Mouse (Mus musculus) olfactory bulb, adult 2 months (tissue): ENCODE results near the gene Pde3a.

Experiments used
- CTCF ChIP-seq: fragments of 200-500 bp; IDR thresholded peaks from 2 replicates; pipeline ENCODE4 v1.5.1; 2012; ENCODE audit warnings: low read depth, mild to moderate bottlenecking, low read length, moderate library complexity; ENCODE audit not compliant: insufficient read depth
- POLR2A ChIP-seq: fragments of 200-500 bp; IDR thresholded peaks from 2 replicates; pipeline ENCODE4 v1.6.1; 2012; ENCODE audit warnings: mild to moderate bottlenecking, low read depth, low read length, moderate library complexity; ENCODE audit not compliant: insufficient read depth

DNA sequence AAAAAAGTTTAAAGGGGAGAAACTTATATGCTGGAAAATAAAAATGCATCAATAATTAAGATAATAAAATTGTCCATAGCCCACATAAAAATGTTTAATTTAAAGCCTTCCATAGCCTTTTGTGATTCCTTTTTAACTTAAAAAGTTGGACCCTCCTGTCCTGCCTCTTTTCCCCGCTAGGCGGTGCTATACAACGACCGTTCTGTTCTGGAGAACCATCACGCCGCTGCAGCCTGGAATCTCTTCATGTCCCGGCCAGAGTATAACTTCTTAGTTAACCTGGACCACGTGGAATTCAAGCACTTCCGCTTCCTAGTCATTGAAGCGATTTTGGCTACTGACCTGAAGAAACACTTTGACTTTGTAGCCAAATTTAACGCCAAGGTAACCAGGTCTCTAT is 239.6 kb downstream of the Pde3a start:
- TF ChIP-seq CTCF = 0 out of 2 replicates have a peak, but pooled peaks have one; percentile 25
- no peak for TF ChIP-seq POLR2A
